Mouse (Mus musculus) liver, postnatal 0 days (tissue): ENCODE measurements around the gene Mospd2. TPM values are rescaled to one million over a fixed set of nuclear protein-coding genes. Genes with fewer than 3 reads are reported as not detected.

Experiments
- ATAC-seq: fragments of 200-750 bp; cut with Nextera tagmentation; 2 replicates; pipeline ENCODE4 v1.8.0; 2017; ENCODE audit warnings: mild to moderate bottlenecking, moderate library complexity
- DNase-seq: peaks from one replicate; pipeline ENCODE4 v3.0.0-alpha.2; 2016
- H3K27ac ChIP-seq: fragments of 300-500 bp; sonication (generic); 2 replicates; pipeline ENCODE4 v1.5.1; 2014; ENCODE audit warnings: antibody characterized with exemption, moderate library complexity, mild to moderate bottlenecking, low read depth
- H3K27me3 ChIP-seq: fragments of 300-500 bp; sonication (generic); 2 replicates; pipeline ENCODE4 v1.6.1; 2014; ENCODE audit warnings: low read length, control low read depth, mixed read lengths; ENCODE audit not compliant: insufficient read depth
- H3K36me3 ChIP-seq: fragments of 300-500 bp; sonication (generic); replicated peaks from 2 replicates; pipeline ENCODE4 v1.6.1; 2014; ENCODE audit warnings: mild to moderate bottlenecking, control low read depth, low read length, moderate library complexity, mixed read lengths; ENCODE audit not compliant: insufficient read depth
- H3K4me1 ChIP-seq: fragments of 300-500 bp; sonication (generic); 2 replicates; pipeline ENCODE4 v1.6.1; 2014; ENCODE audit warnings: antibody characterized with exemption, mild to moderate bottlenecking, control low read depth; ENCODE audit not compliant: insufficient read depth
- H3K4me2 ChIP-seq: fragments of 300-500 bp; sonication (generic); 2 replicates; pipeline ENCODE4 v1.6.1; 2014; ENCODE audit warnings: low read depth, mild to moderate bottlenecking, low read length, moderate library complexity, mixed read lengths
- H3K4me3 ChIP-seq: fragments of 300-500 bp; sonication (generic); 2 replicates; pipeline ENCODE4 v1.5.1; 2014; ENCODE audit warnings: low read depth, low read length
- H3K9ac ChIP-seq: fragments of 300-500 bp; sonication (generic); replicated peaks from 2 replicates; pipeline ENCODE4 v1.6.1; 2014; ENCODE audit warnings: mild to moderate bottlenecking, moderate library complexity
- H3K9me3 ChIP-seq: fragments of 300-500 bp; sonication (generic); 2 replicates; pipeline ENCODE4 v1.6.1; 2016; ENCODE audit warnings: mild to moderate bottlenecking, control low read depth, low read length, mixed read lengths
- CTCF ChIP-seq: sonication (generic); IDR thresholded peaks from 2 replicates; pipeline ENCODE4 v1.5.1; 2016; ENCODE audit warnings: antibody characterized with exemption, low read depth
- EP300 ChIP-seq: IDR thresholded peaks from 2 replicates; pipeline ENCODE4 v1.6.1; 2016; ENCODE audit warnings: antibody characterized with exemption, low read depth, mild to moderate bottlenecking
- WGBS: fragments of 180-500 bp; shearing (Covaris S2); extraction: QIAGEN DNeasy Blood & Tissue Kit; methylation state at CpG from one replicate; pipeline ENCODE4 v1.1.7; 2014; ENCODE audit not compliant: insufficient replicate concordance; 5-methylcytosine and 5-hydroxymethylcytosine counted together
- polyA plus RNA-seq: library from polyadenylated mRNA; unstranded; fragments of >200 nt; fragmentation: Nextera tagmentation; extraction: Ambion mirVana; gene quantifications from 2 replicates; pipeline ENCODE4 v1.2.1, GENCODE M21; 2015

Mospd2 gene
- polyA plus RNA-seq, 1 experiment from 2014 or later, result 8.9 TPM

GRCm38 (mm10) chrX:164952601-164953375 is 27.4 kb downstream of the Mospd2 start:
- H3K9me3 ChIP-seq, result no peaks in the 10 kb centered on the region
- no peak overlapping the region for H3K4me2 ChIP-seq
- no peak overlapping the region for H3K9ac ChIP-seq
- DNase-seq, result no peak
- no peak for ATAC-seq
- no peaks in the 10 kb centered on the region for H3K4me1 ChIP-seq
- H3K4me3 ChIP-seq, result no peak overlapping the region
- no peak for TF ChIP-seq CTCF
- no peak for TF ChIP-seq EP300
- H3K27me3 ChIP-seq, result no peaks in the 10 kb centered on the region
- WGBS, result 76% methylated on average over 5 of the region's 5 CpGs
- H3K36me3 ChIP-seq, result 0 out of 2 replicates have a peak, but pooled peaks cover 3% of the 10 kb centered on the region
- no peak overlapping the region for H3K27ac ChIP-seq

- no peaks in the 10 kb centered on the region for H3K27me3 ChIP-seq
- H3K9ac ChIP-seq, result no peak overlapping the region
- DNase-seq (no peak), ATAC-seq (no peak)
- no peak overlapping the region for H3K4me2 ChIP-seq
- no peaks in the 10 kb centered on the region for H3K4me1 ChIP-seq
- no peak overlapping the region for H3K27ac ChIP-seq
- H3K4me3 ChIP-seq, result no peak overlapping the region
- 0 out of 2 replicates have a peak, but pooled peaks cover 3% of the 10 kb centered on the region for H3K36me3 ChIP-seq
- 52% methylated on average over 11 of the region's 11 CpGs for WGBS
- no peaks in the 10 kb centered on the region for H3K9me3 ChIP-seq
- TF ChIP-seq EP300 (no peak), CTCF (no peak)
Measured at GRCm38 (mm10) chrX:164951858-164952576, 28.2 kb downstream of the Mospd2 start.

GRCm38 (mm10) chrX:164941540-164941939 is 38.6 kb downstream of the Mospd2 start:
- DNase-seq, result no peak
- Histone ChIP-seq H3K27ac (0 out of 2 replicates have a peak overlapping the region, but pooled peaks have one; percentile 34), H3K4me2 (no peak overlapping the region), H3K9me3 (no peaks in the 10 kb centered on the region), H3K4me1 (no peaks in the 10 kb centered on the region), H3K36me3 (0 out of 2 replicates have a peak, but pooled peaks cover 2% of the 10 kb centered on the region), H3K27me3 (no peaks in the 10 kb centered on the region), H3K9ac (no peak overlapping the region), H3K4me3 (no peak overlapping the region)
- no peak for ATAC-seq
- TF ChIP-seq CTCF (no peak), EP300 (no peak)
- 81% methylated on average over 5 of the region's 5 CpGs for WGBS

- TF ChIP-seq EP300, result no peak
- no peak overlapping the region for H3K4me2 ChIP-seq
- no peaks in the 10 kb centered on the region for H3K36me3 ChIP-seq
- no peaks in the 10 kb centered on the region for H3K27me3 ChIP-seq
- ATAC-seq, result no peak
- H3K9me3 ChIP-seq, result no peaks in the 10 kb centered on the region
- no peak overlapping the region for H3K9ac ChIP-seq
- no peak overlapping the region for H3K4me3 ChIP-seq
- H3K27ac ChIP-seq, result no peak overlapping the region
- no peaks in the 10 kb centered on the region for H3K4me1 ChIP-seq
- 49% methylated on average over 3 of the region's 3 CpGs for WGBS
- no peak for DNase-seq
Measured at GRCm38 (mm10) chrX:164912993-164913392, 67.2 kb downstream of the Mospd2 start.

GRCm38 (mm10) chrX:164912186-164912585 is 68.0 kb downstream of the Mospd2 start:
- ATAC-seq, result no peak
- Histone ChIP-seq H3K9ac (no peak overlapping the region), H3K9me3 (no peaks in the 10 kb centered on the region), H3K36me3 (no peaks in the 10 kb centered on the region), H3K27ac (no peak overlapping the region), H3K4me3 (no peak overlapping the region), H3K4me2 (no peak overlapping the region), H3K4me1 (no peaks in the 10 kb centered on the region), H3K27me3 (no peaks in the 10 kb centered on the region)
- DNase-seq, result no peak
- 62% methylated on average over 4 of the region's 4 CpGs for WGBS
- TF ChIP-seq CTCF (no peak), EP300 (no peak)

- no peaks in the 10 kb centered on the region for H3K9me3 ChIP-seq
- ATAC-seq (no peak), DNase-seq (no peak)
- H3K4me2 ChIP-seq, result no peak overlapping the region
- H3K27ac ChIP-seq, result no peak overlapping the region
- H3K4me1 ChIP-seq, result no peaks in the 10 kb centered on the region
- H3K9ac ChIP-seq, result no peak overlapping the region
- no peak for TF ChIP-seq CTCF
- TF ChIP-seq EP300, result no peak
- H3K27me3 ChIP-seq, result no peaks in the 10 kb centered on the region
- H3K36me3 ChIP-seq, result no peaks in the 10 kb centered on the region
- H3K4me3 ChIP-seq, result no peak overlapping the region
- 72% methylated on average over 2 of the region's 2 CpGs for WGBS
Measured at GRCm38 (mm10) chrX:164901847-164902246, 78.3 kb downstream of the Mospd2 start.
